Mouse (Mus musculus) kidney, adult 2 months (tissue): ENCODE data around the gene Olfr68. TPM values are rescaled to one million over a fixed set of nuclear protein-coding genes. Genes with fewer than 3 reads are reported as not detected.
"Not testable (repeated sequence)": the region's sequence is repeated elsewhere in the genome, so short reads cannot be mapped to it uniquely, and the experiment has no call there.

Experiments used
- DNase-seq: peaks from one replicate; pipeline ENCODE4 v3.0.0; 2021
- H3K27ac ChIP-seq: fragments of 200-500 bp; 2 replicates; pipeline ENCODE4 v1.5.1; 2012; ENCODE audit warnings: low read depth, low read length, control low read depth, inconsistent platforms; ENCODE audit not compliant: insufficient read depth
- H3K27me3 ChIP-seq: fragments of 200-500 bp; replicated peaks from 2 replicates; pipeline ENCODE4 v1.6.1; 2012; ENCODE audit warnings: mild to moderate bottlenecking, moderate library complexity, low read length, inconsistent platforms; ENCODE audit not compliant: control insufficient read depth, insufficient read depth
- H3K36me3 ChIP-seq: fragments of 200-500 bp; 2 replicates; pipeline ENCODE4 v1.6.1; 2012; ENCODE audit warnings: mild to moderate bottlenecking, moderate library complexity, low read length, inconsistent platforms; ENCODE audit not compliant: control insufficient read depth, insufficient read depth
- H3K4me1 ChIP-seq: fragments of 200-500 bp; 2 replicates; pipeline ENCODE4 v1.6.1; 2011; ENCODE audit warnings: low read length; ENCODE audit not compliant: control insufficient read depth, insufficient read depth
- H3K4me3 ChIP-seq: fragments of 200-500 bp; 2 replicates; pipeline ENCODE4 v1.5.1; 2011; ENCODE audit warnings: mild to moderate bottlenecking, low read depth, low read length, control low read depth; ENCODE audit not compliant: insufficient read depth
- CTCF ChIP-seq: fragments of 200-500 bp; conservative IDR thresholded peaks from 2 replicates; pipeline ENCODE4 v1.5.1; 2011; ENCODE audit warnings: low read depth, mild to moderate bottlenecking, control low read depth, low read length, moderate library complexity, mixed read lengths; ENCODE audit not compliant: insufficient read depth, insufficient read length
- POLR2A ChIP-seq: fragments of 200-500 bp; IDR thresholded peaks from one replicate; pipeline ENCODE4 v1.6.1; 2011; ENCODE audit warnings: low read depth, low read length, control low read depth
- WGBS: fragments of 180-500 bp; shearing (Covaris S2); methylation state at CpG from one replicate; pipeline ENCODE4 v1.1.7; 2018; 5-methylcytosine and 5-hydroxymethylcytosine counted together
- polyA plus RNA-seq: library from polyadenylated mRNA; depleted of rRNA; stranded (reverse); fragments of >200 nt; gene quantifications from 2 replicates; pipeline ENCODE4 v1.2.3, GENCODE M21; 2012

The Olfr68 gene
- polyA plus RNA-seq, 1 experiment = not detected

GRCm38 (mm10) chr7:103792669-103793388, 13.3 kb upstream of the Olfr68 start:
- Histone ChIP-seq H3K4me1 (no peaks in the 10 kb centered on the region), H3K27ac (no peak overlapping the region), H3K36me3 (no peaks in the 10 kb centered on the region), H3K27me3 (no peaks in the 10 kb centered on the region), H3K4me3 (no peak overlapping the region)
- TF ChIP-seq POLR2A (no peak), CTCF (no peak)
- WGBS = 30% methylated on average over 4 of the region's 4 CpGs
- no peak for DNase-seq

DNA sequence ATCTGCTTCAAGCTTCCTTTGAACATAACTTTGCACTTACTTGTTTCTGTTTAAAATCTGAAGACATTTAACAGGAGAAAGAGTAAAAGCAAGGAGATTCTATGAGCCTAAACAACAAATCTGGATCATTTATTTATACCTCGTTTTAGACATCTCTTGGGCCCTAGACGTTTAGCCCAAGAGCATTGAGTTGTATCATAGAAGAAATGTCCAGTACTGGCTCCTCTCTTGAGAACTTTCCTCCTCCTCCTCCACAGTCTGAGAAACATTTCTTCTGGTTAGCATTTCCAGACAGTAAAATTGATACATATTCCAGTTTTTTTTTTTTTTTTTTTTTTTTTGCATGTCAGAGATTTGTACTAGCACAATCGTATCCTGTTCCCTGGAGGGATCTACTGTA, 12.2 kb upstream of the Olfr68 start, which contains the start of gene Olfr67:
Gene Olfr67, minus strand, starts transcription at position 101 of the 400 bp plus-strand sequence.
- Histone ChIP-seq H3K27me3 (no peaks in the 10 kb centered on the region), H3K27ac (no peak within 1 kb of the TSS), H3K4me1 (no peaks in the 10 kb centered on the region), H3K36me3 (no peaks in the 10 kb centered on the region), H3K4me3 (no peak within 1 kb of the TSS)
- no peak for TF ChIP-seq POLR2A
- no peak for TF ChIP-seq CTCF
- DNase-seq = no peak
- WGBS = 66% methylated on average over 3 of the region's 3 CpGs

GRCm38 (mm10) chr7:103777652-103778051, 1.8 kb downstream of the Olfr68 start:
- H3K27ac ChIP-seq, H3K27me3 ChIP-seq, H3K4me3 ChIP-seq, H3K36me3 ChIP-seq, DNase-seq, H3K4me1 ChIP-seq: not testable (repeated sequence)
- WGBS = 82% methylated on average over 4 of the region's 4 CpGs

DNA sequence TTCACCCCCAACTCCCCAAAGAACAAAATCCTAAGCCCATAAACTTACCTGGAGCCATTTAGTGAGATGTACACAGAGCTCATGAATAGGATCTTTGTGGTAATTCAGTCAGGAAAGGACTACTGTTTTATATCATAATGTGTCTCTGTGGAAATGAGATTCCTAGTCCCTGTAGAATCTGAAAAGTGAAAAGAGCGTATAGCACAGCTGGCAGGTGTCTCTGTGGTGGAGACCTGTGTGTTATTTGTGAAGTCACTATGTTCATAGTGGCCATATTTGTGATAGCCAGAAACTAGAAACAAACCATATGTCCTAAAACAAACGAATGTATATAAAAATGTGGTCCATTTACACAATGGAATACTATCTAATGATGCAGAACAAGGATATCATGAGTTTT, 8.0 kb downstream of the Olfr68 start, which contains the start of gene Olfr69:
Gene Olfr69, minus strand, starts transcription at position 101 of the 400 bp plus-strand sequence.
- TF ChIP-seq CTCF (no peak), POLR2A (no peak)
- H3K4me3 ChIP-seq = no peak within 1 kb of the TSS
- 69% methylated on average over 2 of the region's 2 CpGs for WGBS

DNA sequence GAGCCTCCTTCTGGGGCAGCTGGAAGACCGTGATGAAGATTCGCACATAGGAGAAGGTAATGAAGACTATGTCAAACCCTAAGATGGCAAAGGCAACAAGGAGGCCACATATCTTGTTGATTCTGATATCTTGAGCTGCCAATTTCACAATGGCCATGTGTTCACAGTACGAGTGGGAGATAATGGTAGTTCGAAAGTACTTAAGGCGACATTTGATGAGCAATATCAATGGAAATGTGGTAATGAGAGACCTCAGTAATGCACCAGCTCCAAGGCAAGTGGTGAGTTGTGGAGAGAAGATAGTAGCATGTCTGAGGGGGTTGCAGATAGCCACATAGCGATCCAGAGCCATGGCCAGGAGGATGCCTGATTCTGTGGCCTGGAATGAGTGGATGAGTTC, 11.8 kb downstream of the Olfr68 start:
- not testable (repeated sequence) for H3K27me3 ChIP-seq, H3K27ac ChIP-seq, H3K4me1 ChIP-seq, DNase-seq, H3K36me3 ChIP-seq, H3K4me3 ChIP-seq
- 87% methylated on average over 6 of the region's 6 CpGs for WGBS

More for the DNA sequence above, 8.0 kb downstream of the Olfr68 start, which contains the start of gene Olfr69:
- no peak for DNase-seq
- Histone ChIP-seq H3K27ac (no peak within 1 kb of the TSS), H3K36me3 (no peaks in the 10 kb centered on the region), H3K4me1 (no peaks in the 10 kb centered on the region), H3K27me3 (no peaks in the 10 kb centered on the region)

- not testable (repeated sequence) for H3K4me3 ChIP-seq, H3K27ac ChIP-seq, H3K36me3 ChIP-seq, H3K27me3 ChIP-seq, H3K4me1 ChIP-seq, DNase-seq
- 79% methylated on average over 6 of the region's 6 CpGs for WGBS
Measured at GRCm38 (mm10) chr7:103762212-103762611, 17.3 kb downstream of the Olfr68 start.

GRCm38 (mm10) chr7:103757233-103757632, 22.3 kb downstream of the Olfr68 start, which contains the start of gene Olfr630:
TSS of gene Olfr630 (minus strand) at chr7:103757333.
- Histone ChIP-seq H3K36me3 (no peaks in the 10 kb centered on the region), H3K27me3 (no peaks in the 10 kb centered on the region), H3K27ac (no peak within 1 kb of the TSS), H3K4me3 (no peak within 1 kb of the TSS), H3K4me1 (no peaks in the 10 kb centered on the region)
- TF ChIP-seq POLR2A = no peak
- no peak for TF ChIP-seq CTCF
- no peak for DNase-seq
- 37% methylated on average over 2 of the region's 2 CpGs for WGBS

- H3K27ac ChIP-seq = no peak within 1 kb of the TSS
- TF ChIP-seq POLR2A (no peak), CTCF (no peak)
- no peaks in the 10 kb centered on the region for H3K27me3 ChIP-seq
- no peaks in the 10 kb centered on the region for H3K36me3 ChIP-seq
- H3K4me3 ChIP-seq = no peak within 1 kb of the TSS
- H3K4me1 ChIP-seq = no peaks in the 10 kb centered on the region
- DNase-seq = no peak
- WGBS = 69% methylated on average over 2 of the region's 2 CpGs
Measured at GRCm38 (mm10) chr7:103744843-103745242, 34.7 kb downstream of the Olfr68 start, which contains the start of gene Olfr629. TSS of gene Olfr629 (minus strand) at chr7:103744943.
